In the genomic region with DNA sequence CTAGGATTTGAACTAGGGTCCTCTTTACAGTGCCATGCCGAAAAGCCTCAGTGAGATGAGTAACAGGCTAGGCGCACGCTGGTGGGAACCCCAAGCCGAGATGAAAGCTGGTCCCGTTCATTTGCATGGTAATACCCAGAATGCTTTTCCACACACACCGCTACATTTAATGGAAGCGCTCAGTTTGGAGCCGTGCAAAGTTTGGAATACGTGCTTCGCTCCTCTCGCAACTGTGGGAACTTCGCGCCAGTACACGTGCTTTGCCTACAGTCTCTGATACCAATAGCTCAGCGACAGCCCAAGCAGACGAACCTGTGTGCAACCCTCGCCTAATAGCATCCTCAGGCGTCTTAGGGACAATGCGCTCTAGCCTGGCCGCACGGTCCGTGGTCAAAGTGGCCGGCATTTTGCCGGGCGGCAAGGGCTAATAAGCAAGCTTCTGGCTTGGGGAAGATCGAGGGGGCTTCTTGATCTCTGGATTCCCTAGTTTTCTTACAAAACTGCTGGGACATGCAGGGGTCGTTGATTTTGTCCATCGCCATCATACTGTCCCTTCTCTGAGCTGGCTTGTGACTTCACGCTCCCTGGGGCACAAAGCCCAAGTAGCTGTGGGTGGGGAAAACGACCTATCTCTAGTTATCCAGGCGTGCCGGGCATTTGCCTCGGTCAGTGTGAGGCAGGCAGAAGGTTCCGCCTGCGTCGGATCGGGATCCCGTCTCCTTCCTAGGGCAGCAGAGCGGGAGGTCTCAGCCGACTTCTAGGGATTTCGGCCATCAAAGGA, we compare ENCODE assay signal across 8 mouse cellular contexts. TPM values are rescaled to one million over a fixed set of nuclear protein-coding genes. Genes with fewer than 3 reads are reported as not detected.
A peak's percentile ranks its signal among the peaks of the same experiment; 100 is the strongest.
DNase-seq lines count a peak whose midpoint lies in the region; ATAC-seq and TF ChIP-seq lines count a peak whose summit lies in the region.

A gene (plus strand): TSS at position 354 of the 781 bp plus-strand sequence.

- ATAC-seq in hindbrain, embryonic 11.5 days (ENCODE audit: low FRiP score): peak; percentile 39
- ATAC-seq in lung, embryonic 15.5 days (ENCODE audit: borderline replicate concordance, extremely low read depth, low FRiP score, low TSS enrichment): no peak; the same call in 1 of the 2 replicates

- DNase-seq in T-cell, adult 2 months (ENCODE audit: low spot score): peak; percentile 51
- peak; percentile 71 to 74 for DNase-seq in cerebellum, adult 2 months
- peak; percentile 62 for DNase-seq in forelimb bud, embryonic 11.5 days (ENCODE audit: low read depth, low spot score)
- peak; percentile 78 for DNase-seq in hindbrain, embryonic 11.5 days (ENCODE audit: low spot score)
- DNase-seq in layer of hippocampus, adult 9-11 months: peak; percentile 42
- DNase-seq in urinary bladder, postnatal 36 days (ENCODE audit: low spot score in 2 of 2): peak; percentile 45 to 52

- no peaks in the 10 kb centered on the region; the same call in 1 of the 2 replicates for H3K36me3 ChIP-seq in hindbrain, embryonic 11.5 days (ENCODE audit: control insufficient read depth, insufficient read depth, low read length)
- peaks cover 6% of the 10 kb centered on the region for H3K36me3 ChIP-seq in lung, embryonic 15.5 days

- H3K4me3 ChIP-seq in cerebellum, adult 2 months (replicated peaks; ENCODE audit: insufficient read depth, low read depth, low read length): peak within 1 kb of the TSS; percentile 92
- H3K4me3 ChIP-seq in hindbrain, embryonic 11.5 days (ENCODE audit: low read depth, low read length): peak within 1 kb of the TSS; percentile 96
- H3K4me3 ChIP-seq in lung, embryonic 15.5 days: peak within 1 kb of the TSS; percentile 90
- peak within 1 kb of the TSS; percentile 91 for H3K4me3 ChIP-seq in olfactory bulb, adult 2 months (ENCODE audit: insufficient read depth, low read depth, low read length)

- no peaks in the 10 kb centered on the region for H3K9me3 ChIP-seq in hindbrain, embryonic 11.5 days (ENCODE audit: control insufficient read depth, low read length)
- H3K9me3 ChIP-seq in lung, embryonic 15.5 days: no peaks in the 10 kb centered on the region

- H3K27ac ChIP-seq in cerebellum, adult 2 months (ENCODE audit: insufficient read depth, low read length): peak within 1 kb of the TSS; percentile 95
- H3K27ac ChIP-seq in hindbrain, embryonic 11.5 days (ENCODE audit: low read depth, low read length): peak within 1 kb of the TSS; percentile 100
- H3K27ac ChIP-seq in lung, embryonic 15.5 days: peak within 1 kb of the TSS; percentile 100
- H3K27ac ChIP-seq in olfactory bulb, adult 2 months (ENCODE audit: insufficient read depth, low read depth, low read length): peak within 1 kb of the TSS; percentile 99

- TF ChIP-seq CTCF in cerebellum, adult 2 months (IDR thresholded peaks at IDR 0.05; ENCODE audit: borderline replicate concordance, insufficient read depth, low read depth, low read length): no peak
- no peak for TF ChIP-seq CTCF in olfactory bulb, adult 2 months (IDR thresholded peaks at IDR 0.05; ENCODE audit: insufficient read depth, low read depth, low read length)

- peak within 1 kb of the TSS; percentile 93 for H3K4me2 ChIP-seq in hindbrain, embryonic 11.5 days (replicated peaks; ENCODE audit: low read depth, low read length)
- H3K4me2 ChIP-seq in lung, embryonic 15.5 days: peak within 1 kb of the TSS; percentile 96

- TF ChIP-seq POLR2A in cerebellum, adult 2 months (IDR thresholded peaks at IDR 0.05; ENCODE audit: borderline replicate concordance, insufficient read depth, low read length): peak; percentile 62
- 0 out of 2 replicates have a peak, but pooled peaks have one; percentile 3 for TF ChIP-seq POLR2A in olfactory bulb, adult 2 months (IDR thresholded peaks at IDR 0.05; ENCODE audit: insufficient read depth, low read depth, low read length)

- WGBS in cerebellum, adult 2 months: under 1% methylated on average over 41 of the region's 41 CpGs
- under 1% methylated on average over 41 of the region's 41 CpGs for WGBS in hindbrain, embryonic 11.5 days
- under 1% methylated on average over 41 of the region's 41 CpGs for WGBS in lung, embryonic 15.5 days
- under 1% methylated on average over 41 of the region's 41 CpGs for WGBS in olfactory bulb, adult 2 months

- no peaks in the 10 kb centered on the region for H3K27me3 ChIP-seq in cerebellum, adult 2 months (ENCODE audit: control insufficient read depth, insufficient read depth, low read length)
- H3K27me3 ChIP-seq in hindbrain, embryonic 11.5 days (ENCODE audit: control insufficient read depth, insufficient read depth, low read length): no peaks in the 10 kb centered on the region
- H3K27me3 ChIP-seq in lung, embryonic 15.5 days: no peaks in the 10 kb centered on the region

- peak within 1 kb of the TSS; percentile 98 for H3K9ac ChIP-seq in hindbrain, embryonic 11.5 days (ENCODE audit: low read depth, low read length)
- peak within 1 kb of the TSS; percentile 99 for H3K9ac ChIP-seq in lung, embryonic 15.5 days

- H3K4me1 ChIP-seq in cerebellum, adult 2 months (ENCODE audit: control insufficient read depth, insufficient read depth, low read length): peaks cover 14% of the 10 kb centered on the region; the same call in 1 of the 2 replicates
- peaks cover 5% of the 10 kb centered on the region for H3K4me1 ChIP-seq in hindbrain, embryonic 11.5 days (replicated peaks; ENCODE audit: control insufficient read depth, insufficient read depth, low read length)
- H3K4me1 ChIP-seq in lung, embryonic 15.5 days: peaks cover 29% of the 10 kb centered on the region
- peaks cover 34% of the 10 kb centered on the region for H3K4me1 ChIP-seq in olfactory bulb, adult 2 months (ENCODE audit: control insufficient read depth, insufficient read depth, low read length)

RNA-seq across cellular contexts. Expression of the gene that starts here (rescaled TPM):
- 41.0 and 44.1 TPM in 2 replicates for polyA plus RNA-seq in cerebellum, adult 2 months (2012; rRNA removed)
- polyA plus RNA-seq in hindbrain, embryonic 11.5 days (2014; fragmentation: Nextera tagmentation; extraction: Ambion mirVana): 91.2 and 97.0 TPM in 2 replicates
- polyA plus RNA-seq in lung, embryonic 15.5 days (2015; fragmentation: Nextera tagmentation; extraction: Ambion mirVana): 48.9 and 52.7 TPM in 2 replicates
- polyA plus RNA-seq in olfactory bulb, adult 2 months (2012; ENCODE audit: insufficient read depth, insufficient read length, low replicate concordance, missing spikeins): not detected in 2 replicates
